Mouse (Mus musculus): Measurements from ENCODE around the gene Pogz.

Gene Pogz

GRCm38 (mm10) chr3:94837183-94837890 is at the start of gene Pogz:
Gene Pogz (plus strand): TSS chr3:94837567.
- peak; percentile 91 for ATAC-seq (ENCODE audit: low TSS enrichment)

DNA sequence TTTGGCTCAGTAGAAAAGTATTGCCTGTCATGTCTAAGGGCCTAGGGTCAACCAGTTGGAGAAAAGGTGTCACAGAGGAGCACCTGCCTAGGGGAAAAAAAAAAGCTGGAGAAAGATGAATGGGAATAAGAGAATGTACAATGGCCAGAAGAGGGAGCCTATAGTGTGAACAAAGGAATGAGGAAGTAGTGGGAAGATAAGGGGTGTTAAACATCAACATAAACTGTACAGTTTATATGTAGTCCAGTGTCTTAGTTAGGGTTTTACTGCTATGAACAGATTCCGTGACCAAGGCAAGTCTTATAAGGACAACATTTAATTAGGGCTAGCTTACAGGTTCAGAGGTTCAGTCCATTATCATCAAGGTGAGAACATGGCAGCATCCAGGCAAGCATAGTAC is 48.3 kb upstream of the Pogz start:
- ATAC-seq (ENCODE audit: low TSS enrichment): no peak

DNA sequence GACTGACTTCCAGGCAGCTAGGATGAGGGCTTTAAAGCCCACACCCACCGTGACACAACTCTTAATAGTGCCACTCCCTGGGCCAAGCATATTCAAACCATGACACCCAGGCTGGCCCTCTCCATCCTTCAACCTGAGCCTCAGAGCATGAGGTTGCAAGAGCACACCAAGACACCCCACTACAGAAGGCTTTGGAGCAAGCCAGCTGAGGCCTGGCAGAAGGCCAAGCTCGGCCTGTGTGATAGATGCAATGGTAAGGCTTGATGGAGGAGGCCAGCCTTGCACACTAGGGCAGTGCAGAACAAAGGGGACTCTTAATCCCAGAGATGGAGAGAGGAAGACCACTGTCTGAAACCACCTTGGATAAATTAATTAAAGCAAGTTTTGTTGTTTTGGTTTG is 47.9 kb upstream of the Pogz start:
- no peak for ATAC-seq (ENCODE audit: low TSS enrichment)

GRCm38 (mm10) chr3:94792258-94792657 is 45.1 kb upstream of the Pogz start:
- ATAC-seq (ENCODE audit: low TSS enrichment): peak; percentile 59; the same call in 1 of the 2 replicates

- no peak for ATAC-seq (ENCODE audit: low TSS enrichment)
Observed at GRCm38 (mm10) chr3:94793672-94794071, 43.7 kb upstream of the Pogz start.

DNA sequence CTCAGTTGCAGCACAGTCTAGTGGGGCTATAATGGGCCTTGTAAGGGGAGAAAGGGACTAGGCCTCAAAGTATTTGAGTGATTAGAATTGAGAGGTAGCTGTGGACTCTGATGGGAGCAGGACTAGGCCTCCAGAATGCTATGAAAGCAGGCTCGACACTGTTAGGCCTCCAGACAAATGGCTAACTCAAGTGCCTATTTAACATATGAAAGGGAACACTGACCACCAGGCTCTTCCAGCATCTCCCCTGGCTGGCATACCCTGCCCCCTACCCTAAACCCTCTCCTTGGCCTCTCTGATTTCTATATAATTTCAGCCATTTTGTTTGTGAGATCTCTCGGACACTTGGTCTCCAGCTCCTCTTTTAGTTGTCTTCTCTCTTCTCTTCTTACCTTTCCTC is 43.0 kb upstream of the Pogz start:
- no peak for ATAC-seq (ENCODE audit: low TSS enrichment)

GRCm38 (mm10) chr3:94795596-94796140 is 41.7 kb upstream of the Pogz start:
- no peak for ATAC-seq (ENCODE audit: low TSS enrichment)

GRCm38 (mm10) chr3:94796181-94796580 is 41.2 kb upstream of the Pogz start:
- no peak for ATAC-seq (ENCODE audit: low TSS enrichment)

DNA sequence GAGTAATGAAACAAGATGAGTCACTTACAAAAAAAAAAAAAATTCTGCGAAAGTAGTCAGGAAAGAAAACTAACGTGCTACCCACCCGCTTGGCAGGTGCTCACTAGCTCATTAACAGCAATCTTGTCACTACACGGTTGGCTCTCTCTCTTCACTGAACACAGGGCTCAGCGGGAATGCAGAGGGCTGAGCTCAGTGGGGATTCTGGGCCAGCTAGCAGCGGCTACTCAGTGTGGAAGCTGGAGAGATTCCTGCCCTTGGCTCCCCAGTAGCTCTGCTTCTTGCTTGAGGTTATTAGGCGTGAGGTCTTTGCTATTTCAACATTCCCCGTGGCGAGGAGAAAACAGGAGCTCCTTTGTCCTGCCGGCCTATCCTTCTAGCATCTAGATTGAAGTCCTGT is 33.2 kb upstream of the Pogz start:
- ATAC-seq (ENCODE audit: low TSS enrichment): peak; percentile 52; the same call in 1 of the 2 replicates

DNA sequence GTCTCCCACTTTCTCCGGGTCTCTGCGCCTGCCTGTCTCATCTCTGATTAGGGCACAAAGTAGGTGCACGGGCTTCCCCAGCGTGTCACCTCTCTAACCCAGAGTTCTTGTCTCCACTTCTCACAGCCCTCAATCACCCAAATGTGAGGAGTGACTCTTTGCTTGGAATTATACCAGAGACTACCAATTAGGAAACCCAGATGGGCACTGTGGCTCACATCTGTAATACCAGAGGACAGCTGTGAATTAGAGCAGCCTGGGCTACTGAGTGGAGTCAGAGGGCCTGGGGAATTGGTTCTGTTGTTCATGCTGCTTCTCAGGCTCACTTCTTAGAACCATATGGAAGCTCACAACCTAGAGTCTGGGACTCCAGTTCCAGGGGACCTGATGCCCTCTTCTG is 32.4 kb upstream of the Pogz start:
- ATAC-seq (ENCODE audit: low TSS enrichment): no peak

GRCm38 (mm10) chr3:94808296-94808695 is 29.1 kb upstream of the Pogz start:
- ATAC-seq (ENCODE audit: low TSS enrichment): no peak

DNA sequence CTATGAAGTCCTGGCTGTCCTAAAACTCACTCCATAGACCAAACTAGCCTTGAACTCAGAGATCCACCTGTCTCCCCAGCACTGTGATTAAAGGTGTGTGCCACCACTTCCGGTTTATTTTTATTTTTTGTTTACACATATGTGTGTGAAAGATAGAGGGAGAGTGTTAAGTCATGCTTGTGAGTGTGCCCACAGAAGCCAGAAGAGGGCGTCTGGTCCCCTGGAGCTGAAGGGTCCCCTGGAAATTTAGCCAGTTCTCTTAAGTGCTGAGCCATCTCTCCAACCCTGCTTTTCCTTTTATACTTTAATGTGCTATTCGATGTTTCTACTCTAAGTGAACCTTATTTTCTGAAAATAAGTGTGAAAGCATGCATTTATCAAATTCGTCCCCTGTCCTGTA is 25.7 kb upstream of the Pogz start:
- ATAC-seq (ENCODE audit: low TSS enrichment): no peak

GRCm38 (mm10) chr3:94813651-94814050 is 23.7 kb upstream of the Pogz start:
- no peak for ATAC-seq (ENCODE audit: low TSS enrichment)

DNA sequence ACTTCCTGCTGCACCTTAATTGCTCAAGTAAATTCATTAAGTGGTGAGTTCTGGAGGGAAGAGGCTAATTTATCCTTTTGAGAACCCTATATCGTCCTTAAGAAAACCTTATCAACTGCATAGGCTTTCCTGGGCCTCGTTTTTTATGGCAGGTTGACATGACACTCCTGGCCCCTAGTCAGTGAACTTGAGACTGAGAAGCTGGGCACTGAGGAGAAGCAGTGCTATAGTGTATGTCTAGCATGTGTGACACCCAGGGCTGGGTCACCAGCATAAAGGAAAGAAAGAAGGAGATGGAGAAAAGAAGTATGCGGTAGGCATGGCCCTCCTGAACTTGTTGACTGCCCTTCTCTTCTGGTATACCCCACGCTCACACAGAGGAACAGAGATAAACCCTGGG is 23.3 kb upstream of the Pogz start:
- ATAC-seq (ENCODE audit: low TSS enrichment): no peak

- ATAC-seq (ENCODE audit: low TSS enrichment): no peak
Observed at GRCm38 (mm10) chr3:94814663-94815062, 22.7 kb upstream of the Pogz start.

GRCm38 (mm10) chr3:94815603-94816002 is 21.8 kb upstream of the Pogz start:
- no peak for ATAC-seq (ENCODE audit: low TSS enrichment)

DNA sequence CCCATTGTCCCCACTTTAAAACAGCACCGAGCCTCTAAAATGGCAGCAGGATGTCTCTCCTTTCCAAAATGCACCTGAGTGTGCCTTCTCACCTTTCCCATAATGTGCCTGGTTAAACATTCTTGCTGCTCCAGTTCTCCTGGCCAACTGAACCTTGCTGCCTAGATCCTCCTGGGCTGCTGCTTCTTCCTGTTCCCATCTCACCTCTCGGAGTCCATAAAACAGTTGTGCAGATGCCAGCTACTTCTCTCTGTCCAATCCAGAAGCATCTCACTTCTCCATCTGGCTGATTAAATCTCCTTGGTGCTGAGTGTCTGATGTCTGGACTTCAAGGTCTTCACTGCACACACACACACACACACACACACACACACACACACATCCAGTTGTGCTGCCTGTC is 19.6 kb upstream of the Pogz start:
- ATAC-seq (ENCODE audit: low TSS enrichment): no peak

- no peak for ATAC-seq (ENCODE audit: low TSS enrichment)
Observed at GRCm38 (mm10) chr3:94819452-94820425, 17.6 kb upstream of the Pogz start.

GRCm38 (mm10) chr3:94821008-94821638 is 16.2 kb upstream of the Pogz start:
- ATAC-seq (ENCODE audit: low TSS enrichment): peak; percentile 50

DNA sequence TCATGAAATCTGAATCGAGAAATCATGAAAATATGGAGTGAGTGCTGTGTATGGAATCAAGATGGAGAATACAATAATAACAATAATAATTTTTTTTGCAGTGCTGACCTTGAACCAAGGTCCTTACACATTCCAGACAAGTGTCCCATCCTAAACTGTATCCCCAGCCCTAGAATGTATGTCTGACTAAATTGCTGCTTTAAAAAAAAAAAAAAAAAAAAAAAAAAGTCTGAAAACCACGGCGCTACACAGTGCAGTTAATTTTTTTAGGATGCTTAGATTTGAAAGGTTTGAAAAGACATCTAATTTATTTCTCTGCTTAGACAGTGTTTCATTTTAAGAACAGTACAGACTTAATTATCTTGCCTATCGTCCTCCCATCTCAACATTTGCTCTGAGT is 15.3 kb upstream of the Pogz start:
- ATAC-seq (ENCODE audit: low TSS enrichment): no peak

GRCm38 (mm10) chr3:94824110-94824509 is 13.3 kb upstream of the Pogz start:
- ATAC-seq (ENCODE audit: low TSS enrichment): no peak

- ATAC-seq (ENCODE audit: low TSS enrichment): no peak
Observed at GRCm38 (mm10) chr3:94832100-94832499, 5.3 kb upstream of the Pogz start.
